Comparison of ENCODE assay signal across 22 mouse cellular contexts in the genomic region with DNA sequence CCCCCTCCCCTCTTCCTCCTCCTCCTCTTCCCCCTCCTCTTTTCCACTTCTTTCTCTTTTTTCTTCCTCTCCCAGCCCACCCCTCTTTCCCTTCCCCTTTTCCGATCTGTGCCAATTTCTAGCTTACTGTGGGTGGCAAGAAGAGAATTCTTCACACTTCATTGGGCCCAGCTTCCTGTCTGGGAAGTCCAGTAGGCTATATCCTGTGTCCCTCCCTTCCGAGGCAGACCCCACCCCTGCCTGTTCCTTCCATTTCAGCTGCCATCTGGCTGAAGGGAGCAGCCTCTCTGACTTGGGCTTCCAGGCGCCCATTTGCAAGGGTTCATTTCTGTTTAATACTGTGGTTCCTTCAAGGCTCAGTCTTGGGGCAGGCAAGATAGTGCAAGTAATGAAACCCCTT.
DNase-seq lines count a peak whose midpoint lies in the region; ATAC-seq and TF ChIP-seq lines count a peak whose summit lies in the region.
"Had no signal": no experiment of that assay in that cellular context is flagged by ENCODE, and none has a peak within 500 bp of the region (broad histone marks: within the 10 kb centered on the region; RNA-seq: fewer than 3 reads in every experiment).

No protein-coding gene starts in this region.

- no peak overlapping the region for H3K4me3 ChIP-seq in heart, embryonic 13.5 days
- H3K4me3 ChIP-seq in kidney, postnatal 0 days (replicated peaks; ENCODE audit: low read depth, low read length): no peak overlapping the region
- no peak overlapping the region for H3K4me3 ChIP-seq in forebrain, embryonic 11.5 days (ENCODE audit: low read depth, low read length)
- H3K4me3 ChIP-seq: embryonic facial prominence, embryonic 13.5 days; forebrain, embryonic 15.5 days; heart, embryonic 10.5 days; midbrain, embryonic 12.5 days; neural tube, embryonic 13.5 days had no signal

- no peak for ATAC-seq in heart, embryonic 13.5 days (ENCODE audit: extremely low read depth, insufficient number of reproducible peaks, low FRiP score, low TSS enrichment)
- no peak; the same call in 1 of the 2 replicates for ATAC-seq in kidney, postnatal 0 days (replicated peaks; ENCODE audit: low FRiP score, low read depth)
- ATAC-seq in forebrain, embryonic 11.5 days (replicated peaks; ENCODE audit: low FRiP score): no peak
- ATAC-seq: CD4-positive, CD25-positive, alpha-beta regulatory T cell, adult 4 months; forebrain, embryonic 15.5 days; Patski had no signal

- peaks cover 17% of the 10 kb centered on the region for H3K36me3 ChIP-seq in heart, embryonic 13.5 days
- H3K36me3 ChIP-seq in kidney, postnatal 0 days (ENCODE audit: insufficient read depth, low read length): peaks cover 8% of the 10 kb centered on the region; the same call in 1 of the 2 replicates
- no peaks in the 10 kb centered on the region for H3K36me3 ChIP-seq in forebrain, embryonic 11.5 days (ENCODE audit: control insufficient read depth, insufficient read depth, low read length)

- H3K27me3 ChIP-seq in heart, embryonic 13.5 days (replicated peaks): no peaks in the 10 kb centered on the region
- H3K27me3 ChIP-seq in kidney, postnatal 0 days (ENCODE audit: insufficient read depth, low read length): no peaks in the 10 kb centered on the region
- no peaks in the 10 kb centered on the region for H3K27me3 ChIP-seq in forebrain, embryonic 11.5 days (ENCODE audit: control insufficient read depth, insufficient read depth, low read length)
- H3K27me3 ChIP-seq: embryonic facial prominence, embryonic 13.5 days; forebrain, embryonic 15.5 days; midbrain, embryonic 12.5 days; neural tube, embryonic 13.5 days; Patski had no signal

- intact Hi-C loops in heart, postnatal 14 days (cut with DNase I): no loop called here

- no peak for TF ChIP-seq CTCF in kidney, postnatal 0 days (IDR thresholded peaks at IDR 0.05; ENCODE audit: low read depth)

- H3K9ac ChIP-seq in heart, embryonic 13.5 days: no peak overlapping the region
- no peak overlapping the region for H3K9ac ChIP-seq in kidney, postnatal 0 days (ENCODE audit: low read depth, low read length)
- no peak overlapping the region for H3K9ac ChIP-seq in forebrain, embryonic 11.5 days (ENCODE audit: low read length)
- H3K9ac ChIP-seq: embryonic facial prominence, embryonic 13.5 days; forebrain, embryonic 15.5 days; liver, embryonic 14.5 days; midbrain, embryonic 12.5 days; neural tube, embryonic 13.5 days had no signal

- H3K4me2 ChIP-seq in heart, embryonic 13.5 days: no peak overlapping the region
- no peak overlapping the region for H3K4me2 ChIP-seq in kidney, postnatal 0 days (ENCODE audit: low read length)
- H3K4me2 ChIP-seq in forebrain, embryonic 11.5 days (ENCODE audit: low read depth, low read length, severe bottlenecking): no peak overlapping the region
- H3K4me2 ChIP-seq: embryonic facial prominence, embryonic 13.5 days; forebrain, embryonic 15.5 days; midbrain, embryonic 12.5 days; neural tube, embryonic 13.5 days had no signal

- H3K9me3 ChIP-seq in heart, embryonic 13.5 days: no peaks in the 10 kb centered on the region
- no peaks in the 10 kb centered on the region for H3K9me3 ChIP-seq in kidney, postnatal 0 days (replicated peaks; ENCODE audit: low read length)
- no peaks in the 10 kb centered on the region for H3K9me3 ChIP-seq in forebrain, embryonic 11.5 days (ENCODE audit: control insufficient read depth, low read length)
- H3K9me3 ChIP-seq: embryonic facial prominence, embryonic 13.5 days; forebrain, embryonic 15.5 days; heart, embryonic 10.5 days; midbrain, embryonic 12.5 days; neural tube, embryonic 13.5 days had no signal

- WGBS in heart, embryonic 13.5 days: 79% methylated on average over 3 of the region's 3 CpGs
- 26% methylated on average over 3 of the region's 3 CpGs for WGBS in kidney, postnatal 0 days
- 59% methylated on average over 3 of the region's 3 CpGs for WGBS in forebrain, embryonic 11.5 days

- H3K27ac ChIP-seq in heart, embryonic 13.5 days (replicated peaks): peak overlapping the region; percentile 24; the same call in 1 of the 2 replicates
- no peak overlapping the region for H3K27ac ChIP-seq in kidney, postnatal 0 days
- H3K27ac ChIP-seq in forebrain, embryonic 11.5 days (ENCODE audit: low read depth, low read length): no peak overlapping the region
- H3K27ac ChIP-seq: embryonic facial prominence, embryonic 13.5 days; forebrain, embryonic 15.5 days; heart, embryonic 10.5 days; liver, embryonic 14.5 days; midbrain, embryonic 12.5 days; neural tube, embryonic 13.5 days had no signal

- peaks cover 23% of the 10 kb centered on the region for H3K4me1 ChIP-seq in heart, embryonic 13.5 days
- H3K4me1 ChIP-seq in kidney, postnatal 0 days (replicated peaks; ENCODE audit: insufficient read depth, low read length): peaks cover 8% of the 10 kb centered on the region; the same call in 1 of the 2 replicates
- H3K4me1 ChIP-seq in forebrain, embryonic 11.5 days (replicated peaks; ENCODE audit: control insufficient read depth, insufficient read depth, low read length): no peaks in the 10 kb centered on the region
- H3K4me1 ChIP-seq: forebrain, embryonic 15.5 days; midbrain, embryonic 12.5 days had no signal

- no peak for DNase-seq in heart, postnatal 14 days
- DNase-seq in kidney, postnatal 0 days (ENCODE audit: low spot score): peak; percentile 60
- DNase-seq in kidney, adult 18-20 months: no peak
- peak; percentile 36 for DNase-seq in retina, postnatal 1 day
- DNase-seq in retina, embryonic 14.5 days (ENCODE audit: low spot score): no peak
- DNase-seq in forebrain, embryonic 11.5 days (ENCODE audit: low spot score): no peak
- DNase-seq in thymus, adult 18-20 months: no peak
- DNase-seq: adrenal gland, adult 8-10 months; cerebellum, adult 9-11 months; gastrocnemius, postnatal 36 days; layer of hippocampus, adult 9-11 months; spleen, adult 18-20 months; thymus, postnatal 36 days had no signal

Comparison
In these comparisons a context has a peak if more than half of its experiments do, and no peak if none do; other contexts are left out.
1. DNase-seq: peak in kidney, postnatal 0 days (single experiment) and retina, postnatal 1 day (single experiment); none in heart, postnatal 14 days (0 of 2), kidney, adult 18-20 months (single experiment), retina, embryonic 14.5 days (single experiment), forebrain, embryonic 11.5 days (single experiment) and thymus, adult 18-20 months (0 of 2).